Mouse (Mus musculus): Measurements from ENCODE around the gene Brms1l.

Brms1l gene

GRCm38 (mm10) chr12:55835857-55836198 lies 296 bp upstream of the Brms1l start:
- CTCF ChIA-PET: interaction anchor here (0.6 to 1.6 kb wide), 10 partner anchors 8 to 1001 kb away, joined by 3 to 6 read pairs (median 4); partner anchors contain the start of gene Ralgapa1 (in 2 of the 4)
- POLR2A ChIA-PET: interaction anchor here in 3 of 4 experiments (0.5 to 4.9 kb wide), 38 partner anchors 8 to 1140 kb away, joined by 3 to 53 read pairs (median 5); partner anchors contain the start of genes Ralgapa1 (in 3 of the 3), Ppp2r3c (in 2 of the 3), Gm20403 (in 1 of the 3) and Insm2 (in 1 of the 3)

- POLR2A ChIA-PET: interaction anchor here in 3 of 4 experiments (1.6 to 4.9 kb wide), 7 partner anchors 8 to 535 kb away, joined by 5 to 53 read pairs (median 11); partner anchors contain the start of genes Ralgapa1 (in 2 of the 3) and Ppp2r3c (in 1 of the 3)
- CTCF ChIA-PET: interaction anchor here in 1 of 4 experiments (1.1 kb wide), 1 partner anchor 81 kb away, joined by 5 read pairs; no protein-coding TSS in a partner anchor
Observed at GRCm38 (mm10) chr12:55837495-55837894, 1.4 kb downstream of the Brms1l start.

GRCm38 (mm10) chr12:55846741-55847140 lies 10.6 kb downstream of the Brms1l start:
- POLR2A ChIA-PET: interaction anchor here in 2 of 4 experiments (1.0 to 1.9 kb wide), 2 partner anchors 10 kb away, joined by 4 to 5 read pairs; partner anchors contain the start of gene Brms1l (in 2 of the 2)
- CTCF ChIA-PET: no interaction called here

GRCm38 (mm10) chr12:55847851-55848250 lies 11.7 kb downstream of the Brms1l start:
- CTCF ChIA-PET: interaction anchor here in 1 of 4 experiments (0.6 kb wide), 2 partner anchors 138 to 210 kb away, joined by 3 to 4 read pairs; no protein-coding TSS in a partner anchor

GRCm38 (mm10) chr12:55850650-55851049 lies 14.5 kb downstream of the Brms1l start:
- POLR2A ChIA-PET: no interaction called here
- CTCF ChIA-PET: interaction anchor here in 1 of 4 experiments (0.7 kb wide), 1 partner anchor 454 kb away, joined by 3 read pairs; no protein-coding TSS in a partner anchor

More at GRCm38 (mm10) chr12:55847851-55848250, 11.7 kb downstream of the Brms1l start:
- POLR2A ChIA-PET: no interaction called here

- CTCF ChIA-PET: interaction anchor here in 2 of 4 experiments (0.5 to 1.2 kb wide), 2 partner anchors 28 to 348 kb away, joined by 3 to 4 read pairs; no protein-coding TSS in a partner anchor
- POLR2A ChIA-PET: interaction anchor here in 2 of 4 experiments (1.2 to 2.2 kb wide), 5 partner anchors 12 to 23 kb away, joined by 3 to 11 read pairs (median 5); partner anchors contain the start of gene Brms1l (in 2 of the 2)
Observed at GRCm38 (mm10) chr12:55859409-55860349, 23.6 kb downstream of the Brms1l start.

GRCm38 (mm10) chr12:55860631-55861030 lies 24.5 kb downstream of the Brms1l start:
- ChIA-PET POLR2A (interaction anchor here in 2 of 4 experiments (1.2 to 2.2 kb wide), 5 partner anchors 11 to 24 kb away, joined by 3 to 11 read pairs (median 5); partner anchors contain the start of gene Brms1l (in 2 of the 2)), CTCF (interaction anchor here in 2 of 4 experiments (0.5 to 1.2 kb wide), 4 partner anchors 29 to 349 kb away, joined by 3 to 4 read pairs (median 4); no protein-coding TSS in a partner anchor)

- ChIA-PET CTCF (interaction anchor here in 1 of 4 experiments (0.6 kb wide), 1 partner anchor 176 kb away, joined by 4 read pairs; no protein-coding TSS in a partner anchor), POLR2A (interaction anchor here in 1 of 4 experiments (1.0 kb wide), 1 partner anchor 11 kb away, joined by 3 read pairs; no protein-coding TSS in a partner anchor)
Observed at GRCm38 (mm10) chr12:55867738-55868137, 31.6 kb downstream of the Brms1l start.

GRCm38 (mm10) chr12:55869622-55870322 lies 33.6 kb downstream of the Brms1l start:
- CTCF ChIA-PET: no interaction called here
- POLR2A ChIA-PET: interaction anchor here in 1 of 4 experiments (0.6 kb wide), 1 partner anchor 1687 kb away, joined by 3 read pairs; no protein-coding TSS in a partner anchor

GRCm38 (mm10) chr12:55885449-55885848 lies 49.3 kb downstream of the Brms1l start:
- ChIA-PET POLR2A (no interaction called here), CTCF (no interaction called here)

- ChIA-PET POLR2A (no interaction called here), CTCF (interaction anchor here in 1 of 4 experiments (0.7 kb wide), 1 partner anchor 84 kb away, joined by 3 read pairs; no protein-coding TSS in a partner anchor)
Observed at GRCm38 (mm10) chr12:55888570-55888969, 52.4 kb downstream of the Brms1l start.

GRCm38 (mm10) chr12:55904801-55905200 lies 68.7 kb downstream of the Brms1l start:
- ChIA-PET CTCF (interaction anchor here in 1 of 4 experiments (0.7 kb wide), 1 partner anchor 14 kb away, joined by 4 read pairs; no protein-coding TSS in a partner anchor), POLR2A (interaction anchor here in 1 of 4 experiments (0.6 kb wide), 1 partner anchor 14 kb away, joined by 3 read pairs; no protein-coding TSS in a partner anchor)

- POLR2A ChIA-PET: interaction anchor here in 1 of 4 experiments (0.5 kb wide), 1 partner anchor 26 kb away, joined by 4 read pairs; no protein-coding TSS in a partner anchor
- CTCF ChIA-PET: interaction anchor here in 2 of 4 experiments (0.5 to 0.6 kb wide), 2 partner anchors 27 to 627 kb away, joined by 4 to 9 read pairs; no protein-coding TSS in a partner anchor
Observed at GRCm38 (mm10) chr12:55912138-55912537, 76.0 kb downstream of the Brms1l start.

GRCm38 (mm10) chr12:55913201-55913600 lies 77.1 kb downstream of the Brms1l start:
- POLR2A ChIA-PET: interaction anchor here in 1 of 4 experiments (0.7 kb wide), 1 partner anchor 367 kb away, joined by 3 read pairs; no protein-coding TSS in a partner anchor
- CTCF ChIA-PET: no interaction called here

GRCm38 (mm10) chr12:55916250-55916649 lies 80.1 kb downstream of the Brms1l start:
- ChIA-PET POLR2A (interaction anchor here in 2 of 4 experiments (0.5 to 0.7 kb wide), 2 partner anchors 910 to 1127 kb away, joined by 3 read pairs; no protein-coding TSS in a partner anchor), CTCF (no interaction called here)

- ChIA-PET POLR2A (interaction anchor here in 1 of 4 experiments (0.7 kb wide), 1 partner anchor 1128 kb away, joined by 3 read pairs; no protein-coding TSS in a partner anchor), CTCF (no interaction called here)
Observed at GRCm38 (mm10) chr12:55917020-55917419, 80.9 kb downstream of the Brms1l start.
